Mouse (Mus musculus) kidney, postnatal 10 days (tissue): ENCODE data around the gene Xkrx.
"Not testable (repeated sequence)": the region's sequence is repeated elsewhere in the genome, so short reads cannot be mapped to it uniquely, and the experiment has no call there.

Experiments used
- DNase-seq: peaks from one replicate; pipeline ENCODE4 v3.0.0; 2021; ENCODE audit warnings: mixed read lengths

The Xkrx gene

GRCm38 (mm10) chrX:134162043-134162720, at the start of gene Xkrx:
Gene Xkrx, minus strand, starts transcription at chrX:134162076.
- DNase-seq, result no peak

- DNase-seq, result no peak
Observed at GRCm38 (mm10) chrX:134211151-134211642, 49.3 kb upstream of the Xkrx start.

DNA sequence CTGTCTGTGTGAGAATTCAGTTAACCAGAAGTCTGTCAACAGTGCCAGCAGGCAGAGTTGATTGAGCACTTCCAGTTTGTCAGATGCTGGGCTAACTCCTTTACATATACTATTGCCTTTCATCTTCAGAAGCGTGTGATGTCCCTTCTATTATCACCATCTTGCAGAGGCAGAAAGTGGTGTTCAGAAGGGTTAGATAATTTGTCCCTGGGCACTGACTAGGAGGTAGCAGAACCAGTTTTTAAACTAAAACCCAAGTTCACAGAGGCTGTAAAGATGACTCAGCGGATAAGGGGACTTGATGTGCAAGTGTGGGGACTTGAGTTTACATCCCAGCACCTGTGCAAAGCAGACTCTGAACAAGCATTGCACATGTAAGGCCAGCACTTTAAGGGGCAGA, 46.6 kb upstream of the Xkrx start:
- DNase-seq, result no peak

DNA sequence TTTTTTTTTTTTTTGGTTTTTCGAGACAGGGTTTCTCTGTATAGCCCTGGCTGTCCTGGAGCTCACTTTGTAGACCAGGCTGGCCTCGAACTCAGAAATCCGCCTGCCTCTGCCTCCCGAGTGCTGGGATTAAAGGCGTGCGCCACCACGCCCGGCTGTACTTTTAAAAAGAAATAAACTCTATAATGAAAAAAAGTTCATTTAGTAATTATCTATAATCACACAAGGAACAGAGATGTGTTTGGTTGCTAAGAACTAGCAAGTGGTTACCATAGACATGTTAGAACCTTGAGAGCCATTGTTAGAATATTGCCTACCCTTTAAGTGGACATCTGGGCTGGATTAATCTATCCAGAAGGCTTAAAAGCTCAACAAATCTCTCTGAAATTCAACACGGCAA, 25.3 kb upstream of the Xkrx start, which contains the start of gene Arl13a:
TSS of gene Arl13a (plus strand) at position 301 of the 400 bp plus-strand sequence.
- not testable (repeated sequence) for DNase-seq

DNA sequence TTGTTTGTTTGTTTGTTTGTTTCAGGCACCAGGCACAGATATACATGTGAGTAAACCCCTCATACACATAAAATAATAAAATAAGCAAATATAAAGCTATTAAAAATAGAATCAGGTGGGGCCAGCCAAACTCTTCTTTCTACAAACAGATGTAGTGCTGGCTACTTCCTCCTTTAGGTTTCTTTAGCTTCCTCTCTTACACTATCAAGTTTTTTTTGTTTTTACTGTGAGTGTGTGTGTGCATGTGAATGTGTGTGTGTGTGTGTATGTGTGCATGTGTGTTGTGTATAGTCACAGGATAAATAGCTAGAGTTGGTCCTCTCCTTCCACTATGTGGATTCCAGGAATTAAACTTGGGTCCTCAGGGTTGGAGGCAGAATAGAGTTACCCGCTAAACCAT, 12.8 kb upstream of the Xkrx start:
- no peak for DNase-seq

DNA sequence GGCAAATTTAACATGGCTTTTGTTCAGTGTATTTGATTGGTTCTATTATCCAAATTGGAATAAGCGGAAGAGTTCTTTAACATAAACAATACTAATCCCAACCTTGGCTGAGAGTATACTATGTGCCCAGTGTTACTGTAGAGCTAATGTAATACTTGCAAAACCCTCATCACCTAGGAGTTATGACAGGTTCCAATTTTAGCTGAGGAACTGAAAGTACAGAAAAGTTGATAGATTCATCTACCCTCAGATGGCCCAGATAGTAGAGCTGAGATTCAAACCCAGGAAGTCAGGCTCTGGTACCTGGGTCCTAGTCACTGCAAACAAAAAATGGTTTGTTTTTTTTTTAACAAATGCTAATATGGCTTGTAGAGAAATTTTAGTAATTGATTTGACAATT, 8.7 kb upstream of the Xkrx start:
- no peak for DNase-seq

GRCm38 (mm10) chrX:134163484-134163883, 1.6 kb upstream of the Xkrx start:
- no peak for DNase-seq

GRCm38 (mm10) chrX:134162826-134163225, 950 bp upstream of the Xkrx start:
- DNase-seq, result no peak

- no peak for DNase-seq
Observed at GRCm38 (mm10) chrX:134160442-134160841, 1.4 kb downstream of the Xkrx start.

- no peak for DNase-seq
Observed at GRCm38 (mm10) chrX:134158151-134158550, 3.7 kb downstream of the Xkrx start.

- DNase-seq, result no peak
Observed at GRCm38 (mm10) chrX:134141986-134142385, 19.9 kb downstream of the Xkrx start.

DNA sequence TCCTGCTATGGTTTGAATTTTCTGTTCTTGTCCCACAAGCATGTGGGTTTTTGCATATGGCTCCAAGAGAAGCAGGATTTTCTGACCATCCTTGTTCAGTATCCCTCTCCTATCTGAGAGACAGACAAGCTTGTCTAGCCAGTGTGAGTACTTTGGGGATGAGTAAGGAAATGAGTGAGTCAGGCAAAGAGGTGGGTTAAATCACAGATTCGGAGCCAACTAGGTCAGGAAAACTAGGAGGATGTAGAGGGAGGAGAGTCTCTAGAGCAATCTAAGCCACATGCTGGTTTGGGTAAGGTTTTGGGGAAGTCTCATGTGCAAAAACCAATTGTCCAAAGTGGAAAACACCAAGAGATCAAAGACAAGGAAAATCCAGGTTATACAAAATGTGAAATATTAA, 20.3 kb downstream of the Xkrx start:
- DNase-seq, result no peak

DNA sequence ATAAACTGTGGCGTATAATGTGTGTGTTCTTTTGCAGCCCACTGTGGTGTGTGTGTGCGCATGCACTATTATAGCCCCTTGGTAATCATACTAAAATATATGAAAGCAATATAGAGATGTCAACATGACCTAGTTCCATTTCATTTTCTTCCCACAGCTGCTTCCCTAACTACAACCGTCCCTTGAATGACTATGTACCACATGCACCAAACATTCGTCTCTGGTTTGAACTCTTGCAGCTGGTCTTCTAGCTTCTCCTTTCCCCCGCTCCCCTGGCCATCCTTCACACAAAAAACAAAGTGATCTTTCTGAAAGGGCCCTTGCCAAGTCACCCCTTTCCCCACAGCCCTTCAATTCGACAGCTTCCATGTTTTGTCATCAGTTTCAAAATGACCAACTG, 21.9 kb downstream of the Xkrx start:
- DNase-seq, result no peak

GRCm38 (mm10) chrX:134133821-134134220, 28.1 kb downstream of the Xkrx start:
- no peak for DNase-seq

DNA sequence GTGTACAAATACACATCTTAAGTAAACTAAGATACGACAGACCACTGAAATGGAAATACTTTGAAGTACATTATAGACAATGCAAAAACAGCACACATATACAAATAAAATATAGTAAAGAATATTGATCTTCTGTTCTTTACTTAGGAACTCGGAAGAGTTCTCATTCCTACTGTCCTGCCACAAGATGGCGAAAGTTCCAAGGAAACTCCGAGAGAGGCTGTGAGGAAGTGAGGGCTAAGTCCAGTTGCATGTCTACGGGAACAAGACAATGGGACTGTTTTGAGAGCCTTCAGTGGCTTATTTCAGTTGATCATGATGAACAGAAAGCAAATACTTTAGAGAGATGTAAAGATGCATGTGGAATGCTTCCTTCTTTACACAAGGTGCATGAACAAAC, 29.6 kb downstream of the Xkrx start:
- DNase-seq, result peak; percentile 33

DNA sequence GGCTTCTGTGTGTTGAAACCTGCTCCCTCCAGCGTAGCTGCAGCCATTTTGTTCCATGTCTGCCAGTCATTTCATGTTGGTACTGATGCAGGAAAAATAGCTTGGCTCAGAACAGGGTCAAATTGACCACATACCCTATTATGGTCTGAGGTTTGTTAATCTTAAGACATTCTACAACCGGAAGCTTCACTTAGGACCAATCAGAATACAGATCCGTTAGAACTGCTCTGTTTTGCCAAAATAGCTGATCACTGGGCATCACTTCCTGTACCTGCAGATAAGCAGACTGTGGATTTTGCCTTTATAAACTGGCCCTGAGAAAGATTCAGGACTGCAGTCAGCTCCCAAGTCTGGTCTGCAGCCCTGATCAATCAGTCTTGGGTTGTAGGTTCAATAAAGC, 33.3 kb downstream of the Xkrx start:
- DNase-seq, result no peak

- DNase-seq, result no peak
Observed at GRCm38 (mm10) chrX:134116417-134116816, 45.5 kb downstream of the Xkrx start.

DNA sequence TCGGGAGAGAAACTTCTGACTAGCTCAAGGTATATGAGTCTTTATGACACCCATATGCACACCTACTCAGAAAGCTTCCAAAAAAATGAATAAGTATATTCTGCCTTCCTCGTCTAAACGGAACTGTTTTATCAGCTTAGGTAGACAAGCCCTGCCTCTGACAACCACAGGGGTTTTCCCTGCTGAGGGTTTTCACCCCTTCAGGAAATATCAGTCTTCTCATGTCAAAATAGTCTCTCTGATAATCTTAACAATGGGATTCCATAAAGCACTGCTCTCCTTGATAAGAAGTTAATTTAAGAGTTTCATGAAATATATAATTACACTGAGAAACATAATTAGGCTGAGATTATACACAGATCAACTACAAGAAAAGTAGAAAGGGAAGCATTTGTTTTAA, 50.1 kb downstream of the Xkrx start:
- no peak for DNase-seq

DNA sequence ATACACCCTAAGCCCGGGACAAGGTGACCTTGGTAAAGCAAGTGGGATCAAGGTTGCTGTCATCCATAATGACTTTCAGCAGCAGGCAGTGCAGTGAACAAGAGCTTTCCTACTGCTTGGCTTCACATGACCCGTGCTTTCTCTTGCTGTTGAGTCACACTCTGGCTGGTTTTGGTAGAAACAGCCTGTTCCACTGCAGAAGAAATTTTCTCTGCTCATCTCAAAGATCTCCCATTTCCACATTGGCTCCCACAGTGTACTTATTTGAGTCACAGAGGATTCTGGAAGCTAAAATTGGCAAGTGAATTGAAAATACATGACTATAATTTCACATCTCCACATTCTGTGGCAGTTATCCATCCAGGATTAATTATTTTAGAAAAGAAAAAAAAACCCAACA, 59.2 kb downstream of the Xkrx start:
- no peak for DNase-seq
